Mouse (Mus musculus) heart, adult 2 months (tissue): Measurements from ENCODE around the gene Pde4d.

Experiments
- CTCF ChIP-seq: fragments of 200-600 bp; IDR thresholded peaks from 2 replicates; pipeline ENCODE4 v1.8.1; 2022; ENCODE audit warnings: antibody characterized with exemption, mild to moderate bottlenecking, moderate library complexity
- POLR2A ChIP-seq: fragments of 200-500 bp; IDR thresholded peaks from 2 replicates; pipeline ENCODE4 v1.6.1; 2011; ENCODE audit warnings: mild to moderate bottlenecking, low read depth, low read length, control low read depth; ENCODE audit not compliant: insufficient read depth

DNA sequence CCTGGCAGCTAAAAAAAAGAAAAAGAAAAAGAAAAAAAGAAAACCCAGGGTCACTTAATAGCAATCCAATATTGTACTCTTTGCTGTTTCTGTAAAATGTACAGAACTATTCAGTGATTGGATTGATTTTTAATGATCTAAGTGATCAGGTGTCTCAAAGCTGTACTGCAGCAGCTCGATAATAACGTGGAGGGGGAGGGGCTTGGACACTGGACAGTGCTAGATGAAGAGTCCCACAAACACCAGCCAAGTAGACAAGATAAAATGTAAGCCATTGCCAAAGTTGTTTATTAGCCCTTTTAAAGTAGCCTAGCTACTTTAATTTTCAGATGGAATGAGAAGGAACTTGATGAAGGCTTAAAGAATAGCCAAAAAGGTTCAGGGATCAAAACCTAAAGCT is 975.2 kb downstream of the Pde4d start:
- TF ChIP-seq CTCF (no peak), POLR2A (no peak)
